Mouse (Mus musculus) heart, adult 2 months (tissue): ENCODE data around the gene Tmem247. TPM values are rescaled to one million over a fixed set of nuclear protein-coding genes. Genes with fewer than 3 reads are reported as not detected.

ENCODE experiments used
- DNase-seq, 2 experiments: peaks; one replicate each; pipeline ENCODE4 v3.0.0; 2021
- H3K27ac ChIP-seq: fragments of 200-600 bp; 2 replicates; pipeline ENCODE4 v1.8.1; 2022
- H3K27me3 ChIP-seq: fragments of 200-500 bp; 2 replicates; pipeline ENCODE4 v1.6.1; 2012; ENCODE audit warnings: mild to moderate bottlenecking, low read length, inconsistent platforms, mixed read lengths; ENCODE audit not compliant: control insufficient read depth, insufficient read depth
- H3K36me3 ChIP-seq: fragments of 200-500 bp; 2 replicates; pipeline ENCODE4 v1.6.1; 2012; ENCODE audit warnings: low read length, inconsistent platforms; ENCODE audit not compliant: control insufficient read depth, insufficient read depth
- H3K4me1 ChIP-seq: fragments of 200-500 bp; 2 replicates; pipeline ENCODE4 v1.6.1; 2011; ENCODE audit warnings: low read length; ENCODE audit not compliant: control insufficient read depth, insufficient read depth
- H3K4me3 ChIP-seq: fragments of 200-600 bp; 2 replicates; pipeline ENCODE4 v1.8.1; 2022
- H3K79me2 ChIP-seq: fragments of 200-500 bp; replicated peaks from 2 replicates; pipeline ENCODE4 v1.6.1; 2012; ENCODE audit warnings: mild to moderate bottlenecking, inconsistent platforms, low read length, moderate library complexity, mixed read lengths; ENCODE audit not compliant: control insufficient read depth, insufficient read depth
- H3K9ac ChIP-seq: fragments of 200-500 bp; 2 replicates; pipeline ENCODE4 v1.6.1; 2012; ENCODE audit warnings: low read depth, mild to moderate bottlenecking, control low read depth, inconsistent platforms, low read length, mixed read lengths
- CTCF ChIP-seq: fragments of 200-600 bp; IDR thresholded peaks from 2 replicates; pipeline ENCODE4 v1.8.1; 2022; ENCODE audit warnings: antibody characterized with exemption, mild to moderate bottlenecking, moderate library complexity
- EP300 ChIP-seq: fragments of 200-500 bp; IDR thresholded peaks from 2 replicates; pipeline ENCODE4 v1.6.1; 2011; ENCODE audit warnings: low read depth, low read length, control low read depth; ENCODE audit not compliant: insufficient read depth
- POLR2A ChIP-seq: fragments of 200-500 bp; IDR thresholded peaks from 2 replicates; pipeline ENCODE4 v1.6.1; 2011; ENCODE audit warnings: mild to moderate bottlenecking, low read depth, low read length, control low read depth; ENCODE audit not compliant: insufficient read depth
- WGBS: fragments of 180-500 bp; shearing (Covaris S2); methylation state at CpG from one replicate; pipeline ENCODE4 v1.1.7; 2018; 5-methylcytosine and 5-hydroxymethylcytosine counted together
- intact Hi-C: fragments of 180-260 bp; cut with DNase I; formaldehyde crosslinking; loops from one replicate; pipeline ENCODE4 v1.15.1; 2025
- polyA plus RNA-seq: library from polyadenylated mRNA; depleted of rRNA; stranded (reverse); fragments of >200 nt; gene quantifications from 2 replicates; pipeline ENCODE4 v1.2.3, GENCODE M21; 2012
- total RNA-seq, 2 experiments: library from RNA; stranded (reverse); gene quantifications; 2 replicates each; pipeline ENCODE4 v1.2.3; 2021

The Tmem247 gene
- total and polyA plus RNA-seq, 3 experiments, result not detected

DNA sequence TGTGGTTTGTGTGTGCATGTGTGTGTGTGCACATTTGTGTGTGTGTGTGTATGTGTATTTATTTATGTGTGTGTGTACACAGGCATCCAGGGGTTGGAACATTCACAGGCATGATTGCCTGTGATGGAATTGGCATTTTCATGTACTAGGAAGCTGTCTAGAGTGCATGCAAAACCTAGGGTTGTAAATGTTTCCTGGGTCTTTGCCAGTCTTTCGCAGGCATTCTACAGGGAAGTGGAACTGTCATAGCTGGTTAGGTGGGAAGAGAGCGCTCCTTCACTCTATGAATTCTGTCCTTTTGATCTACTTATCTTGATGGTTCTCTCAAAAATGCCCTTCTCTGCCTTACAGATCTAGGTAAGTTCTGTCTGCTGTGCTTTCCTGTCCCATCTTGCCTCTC is 19.9 kb downstream of the Tmem247 start:
- Histone ChIP-seq H3K79me2 (no peaks in the 10 kb centered on the region), H3K9ac (no peak overlapping the region), H3K36me3 (no peaks in the 10 kb centered on the region), H3K4me1 (peaks cover 2% of the 10 kb centered on the region; the same call in 1 of the 2 replicates), H3K27ac (no peak overlapping the region), H3K4me3 (no peak overlapping the region), H3K27me3 (no peaks in the 10 kb centered on the region)
- WGBS, result 52% methylated on average over 2 of the region's 2 CpGs
- no peak for TF ChIP-seq EP300
- TF ChIP-seq CTCF, result no peak
- no peak for TF ChIP-seq POLR2A
- DNase-seq, result no peak
- intact Hi-C loops, result no loop called here

DNA sequence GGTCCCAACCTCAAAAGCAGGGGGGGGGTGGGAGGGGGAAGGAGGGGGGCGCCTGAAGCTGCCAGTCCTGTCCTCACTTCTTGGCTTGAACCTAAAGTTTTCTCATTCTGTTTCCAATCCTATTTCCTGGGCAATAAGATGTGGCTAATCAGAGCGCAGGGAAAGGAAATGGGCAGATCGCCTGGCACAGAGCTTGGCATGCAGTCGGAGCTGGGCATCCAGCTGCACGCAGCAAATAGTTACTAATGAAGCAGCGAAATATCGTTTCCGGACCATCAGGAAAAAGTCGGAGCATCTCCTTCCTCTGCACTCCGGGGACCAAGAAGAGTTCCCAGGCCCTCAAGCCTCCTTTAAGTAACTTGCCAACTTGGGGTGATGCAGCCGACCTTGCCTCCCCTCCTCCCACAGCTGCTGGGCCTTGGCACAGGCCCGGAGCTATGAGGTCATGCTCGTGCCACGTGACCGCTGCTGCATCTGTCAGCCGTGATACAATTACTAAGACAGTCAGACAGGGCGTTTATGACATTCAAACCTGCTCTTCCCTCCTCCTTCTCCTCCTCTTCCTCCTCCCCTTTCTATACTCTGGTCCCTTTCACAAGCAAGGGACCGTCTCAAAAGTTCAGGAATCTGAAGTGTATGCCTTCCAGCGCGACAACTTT is 20.5 kb downstream of the Tmem247 start:
- peak overlapping the region; percentile 19; the same call in 1 of the 2 replicates for H3K27ac ChIP-seq
- intact Hi-C loops, result no loop called here
- H3K27me3 ChIP-seq, result no peaks in the 10 kb centered on the region
- H3K4me1 ChIP-seq, result peaks cover 2% of the 10 kb centered on the region; the same call in 1 of the 2 replicates
- H3K36me3 ChIP-seq, result no peaks in the 10 kb centered on the region
- H3K9ac ChIP-seq, result peak overlapping the region; percentile 7
- 3% methylated on average over 20 of the region's 20 CpGs for WGBS
- no peak for TF ChIP-seq CTCF
- 0 out of 2 replicates have a peak, but pooled peaks have one; percentile 8 for TF ChIP-seq POLR2A
- peak; percentile 64; the same call in 1 of the 2 replicates for TF ChIP-seq EP300
- H3K4me3 ChIP-seq, result peak overlapping the region; percentile 48
- DNase-seq, result peak; percentile 86 to 89
- H3K79me2 ChIP-seq, result no peaks in the 10 kb centered on the region

DNA sequence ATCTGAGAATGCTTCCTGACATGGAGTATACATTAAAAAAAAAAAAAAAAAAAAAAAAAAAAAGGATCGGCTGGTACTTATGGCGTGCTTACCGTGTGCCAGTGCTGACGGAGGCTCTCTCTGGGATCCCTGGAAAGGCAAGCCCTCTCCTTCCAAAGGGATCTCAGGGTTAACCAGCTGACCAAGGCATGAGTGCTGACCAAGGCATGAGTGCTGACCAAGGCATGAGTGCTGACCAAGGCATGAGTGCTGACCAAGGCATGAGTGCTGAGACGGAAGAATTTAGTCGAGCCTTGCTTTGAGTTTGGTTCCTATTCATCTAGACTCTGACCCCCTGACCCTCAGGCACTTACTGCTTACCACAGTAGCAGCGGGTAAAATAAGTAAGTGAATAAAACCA is 21.5 kb downstream of the Tmem247 start:
- no peak for DNase-seq
- Histone ChIP-seq H3K27ac (no peak overlapping the region), H3K79me2 (no peaks in the 10 kb centered on the region), H3K36me3 (no peaks in the 10 kb centered on the region), H3K9ac (no peak overlapping the region), H3K4me1 (peaks cover 2% of the 10 kb centered on the region; the same call in 1 of the 2 replicates), H3K4me3 (no peak overlapping the region), H3K27me3 (no peaks in the 10 kb centered on the region)
- WGBS, result 81% methylated on average over 6 of the region's 7 CpGs
- TF ChIP-seq EP300, result no peak
- TF ChIP-seq POLR2A, result no peak
- no peak for TF ChIP-seq CTCF
- intact Hi-C loops, result no loop called here

DNA sequence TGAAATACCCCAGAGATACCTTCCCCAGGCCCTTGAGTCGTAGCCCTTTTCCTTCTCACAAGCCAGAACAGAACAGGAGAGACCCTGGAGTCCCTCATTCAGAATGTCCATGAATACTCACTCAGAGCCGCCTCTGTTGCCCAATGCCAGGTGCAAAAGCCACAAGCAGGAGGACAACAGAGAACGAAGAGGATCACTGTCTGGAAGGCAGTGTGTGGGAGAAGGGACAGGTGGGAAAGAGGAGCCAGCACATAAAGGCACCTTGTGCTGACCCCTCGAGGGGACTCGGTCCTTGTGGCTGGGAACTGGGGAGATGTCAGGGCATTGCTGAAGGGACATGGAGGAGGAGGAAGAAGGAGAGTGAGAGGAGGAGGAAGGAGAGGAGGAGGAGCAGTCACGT is 25.0 kb downstream of the Tmem247 start:
- DNase-seq, result no peak
- Histone ChIP-seq H3K4me1 (peaks cover 2% of the 10 kb centered on the region; the same call in 1 of the 2 replicates), H3K79me2 (no peaks in the 10 kb centered on the region), H3K9ac (no peak overlapping the region), H3K4me3 (no peak overlapping the region), H3K27ac (no peak overlapping the region), H3K27me3 (no peaks in the 10 kb centered on the region), H3K36me3 (no peaks in the 10 kb centered on the region)
- TF ChIP-seq CTCF (no peak), POLR2A (no peak), EP300 (no peak)
- WGBS, result 72% methylated on average over 6 of the region's 6 CpGs
- intact Hi-C loops, result no loop called here

DNA sequence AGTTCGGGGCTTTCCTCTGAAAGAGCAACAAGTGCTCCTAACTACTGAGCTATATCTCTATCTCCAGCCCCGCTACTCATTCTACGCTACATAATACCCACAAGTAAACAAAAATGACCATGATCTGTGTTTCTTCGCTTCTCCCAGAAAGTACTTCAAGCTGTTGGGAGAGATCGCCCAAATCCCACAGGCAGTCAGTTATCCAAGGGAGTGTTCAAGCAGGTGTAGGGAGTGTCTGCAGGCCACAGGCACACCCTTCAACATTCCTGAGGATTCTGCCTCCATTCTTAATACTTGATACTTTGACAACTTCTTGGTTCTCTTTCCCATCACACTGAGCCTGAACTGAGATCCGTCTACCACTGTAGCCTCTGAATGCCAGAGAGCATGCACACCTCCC is 26.0 kb downstream of the Tmem247 start:
- DNase-seq, result no peak
- 94% methylated on average over 6 of the region's 6 CpGs for WGBS
- Histone ChIP-seq H3K27ac (no peak overlapping the region), H3K4me1 (no peaks in the 10 kb centered on the region; the same call in 1 of the 2 replicates), H3K9ac (no peak overlapping the region), H3K79me2 (no peaks in the 10 kb centered on the region), H3K27me3 (no peaks in the 10 kb centered on the region), H3K4me3 (no peak overlapping the region), H3K36me3 (no peaks in the 10 kb centered on the region)
- no peak for TF ChIP-seq EP300
- intact Hi-C loops, result no loop called here

DNA sequence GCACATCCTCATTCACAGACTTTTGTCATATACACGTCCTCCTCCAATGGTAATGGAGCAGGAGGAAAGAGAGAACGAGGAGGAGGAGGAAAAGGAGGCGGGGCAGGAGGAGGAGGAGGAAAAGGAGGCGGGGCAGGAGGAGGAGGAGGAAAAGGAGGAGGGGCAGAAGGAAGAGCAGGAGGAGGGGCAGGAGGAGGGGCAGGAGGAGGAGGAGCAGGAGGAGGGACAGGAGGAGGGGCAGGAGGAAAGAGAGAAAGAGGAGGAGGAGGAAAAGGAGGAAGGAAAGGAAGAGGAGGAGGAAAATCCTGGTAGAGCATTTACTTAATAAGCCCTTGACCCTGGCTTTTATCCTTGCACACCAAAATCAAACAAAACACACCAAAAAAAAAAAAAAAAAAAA is 28.9 kb downstream of the Tmem247 start:
- Histone ChIP-seq H3K27ac (no peak overlapping the region), H3K27me3 (no peaks in the 10 kb centered on the region), H3K79me2 (no peaks in the 10 kb centered on the region), H3K4me1 (no peaks in the 10 kb centered on the region; the same call in 1 of the 2 replicates), H3K36me3 (no peaks in the 10 kb centered on the region), H3K9ac (no peak overlapping the region), H3K4me3 (no peak overlapping the region)
- intact Hi-C loops, result no loop called here
- WGBS, result 56% methylated on average over 4 of the region's 4 CpGs
- TF ChIP-seq EP300, result no peak
- TF ChIP-seq CTCF, result no peak
- TF ChIP-seq POLR2A, result no peak
- DNase-seq, result no peak
